Mouse (Mus musculus) left cerebral cortex, postnatal 36 days (tissue): ENCODE measurements at regions not wholly inside any gene's neighbourhood (a gene's known extent, or its start where the extent isn't known, plus 50 kb on each side); places are given as distances from the start of the nearest gene placed in this dataset.
A peak's percentile ranks its signal among the peaks of the same experiment; 100 is the strongest.

Source experiments
- DNase-seq, 2 experiments: peaks; one replicate each; pipeline ENCODE4 v3.0.0; 2021 to 2022; ENCODE audit warnings: low spot score in 2 of 2, mixed read lengths in 1 of 2
- intact Hi-C: fragments of 180-260 bp; cut with DNase I; formaldehyde crosslinking; loops from one replicate; pipeline ENCODE4 v1.15.1; 2025

DNA sequence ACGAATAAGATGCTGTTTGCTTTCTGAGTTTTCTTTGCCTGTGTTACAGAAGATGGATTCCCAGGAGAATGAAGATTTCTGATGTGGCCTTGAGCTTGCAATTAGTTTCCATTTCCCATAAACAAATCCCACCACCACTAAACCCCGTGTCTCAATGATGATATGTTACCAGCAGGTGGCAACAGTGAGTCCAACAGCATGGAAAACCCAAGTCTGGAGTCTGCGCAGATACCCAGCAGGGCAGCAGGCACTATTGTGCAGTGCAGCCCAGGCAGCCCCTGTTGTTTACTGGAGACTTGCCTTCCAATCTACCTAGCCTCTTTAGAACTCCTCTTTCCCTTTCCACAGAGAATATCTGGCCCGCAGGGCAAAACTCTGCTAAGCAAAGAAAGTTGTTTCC lies 62.7 kb downstream of the Bmp2 start:
- intact Hi-C loops, result no loop called here
- DNase-seq, result no peak

DNA sequence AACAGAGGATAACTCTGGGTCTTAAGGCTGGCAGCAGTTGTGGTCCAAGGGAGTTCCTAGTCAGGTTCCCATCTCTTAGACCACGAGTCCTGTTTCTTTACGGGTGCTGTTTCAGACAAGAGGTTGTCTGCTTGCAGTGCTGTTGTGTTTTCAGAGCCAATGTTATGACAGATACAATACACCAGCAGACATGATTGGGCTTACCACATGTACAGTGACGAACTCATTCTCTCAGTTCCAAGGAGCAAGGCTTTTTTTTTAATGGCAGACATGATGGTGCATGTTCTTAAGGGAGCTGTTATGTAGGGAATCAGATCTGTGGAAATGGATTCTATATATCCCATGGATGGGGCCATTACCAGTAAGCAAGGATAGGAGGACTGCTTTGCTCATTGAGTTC lies 63.3 kb downstream of the Bmp2 start:
- no peak for DNase-seq
- intact Hi-C loops, result no loop called here

- intact Hi-C loops, result no loop called here
- DNase-seq, result no peak
These were observed 65.4 kb downstream of the Bmp2 start for GRCm38 (mm10) chr2:133617317-133617835.

DNA sequence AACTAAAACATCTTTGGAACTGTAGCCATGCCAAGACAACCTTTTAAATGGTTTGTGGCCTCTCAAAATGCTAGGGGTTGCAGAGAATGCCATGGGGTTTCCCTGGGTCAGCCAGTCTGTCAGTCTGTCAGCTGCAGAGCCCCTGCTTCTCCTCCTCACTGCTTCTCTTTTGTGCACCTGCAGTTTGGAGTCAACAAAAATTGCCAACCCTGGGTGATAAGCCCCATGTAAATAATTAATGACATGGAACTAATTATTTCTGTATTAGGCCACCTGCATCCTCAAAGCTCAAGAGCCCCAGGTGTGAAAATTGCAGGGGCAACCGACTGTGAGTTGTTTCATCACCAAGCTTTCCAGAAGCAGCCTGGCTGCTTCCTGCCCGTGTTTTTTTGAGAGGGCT lies 70.6 kb downstream of the Bmp2 start:
- intact Hi-C loops, result no loop called here

GRCm38 (mm10) chr2:133625542-133625941 lies 73.6 kb downstream of the Bmp2 start:
- DNase-seq, result no peak
- intact Hi-C loops, result no loop called here

More for the DNA sequence above, 70.6 kb downstream of the Bmp2 start:
- DNase-seq, result no peak

DNA sequence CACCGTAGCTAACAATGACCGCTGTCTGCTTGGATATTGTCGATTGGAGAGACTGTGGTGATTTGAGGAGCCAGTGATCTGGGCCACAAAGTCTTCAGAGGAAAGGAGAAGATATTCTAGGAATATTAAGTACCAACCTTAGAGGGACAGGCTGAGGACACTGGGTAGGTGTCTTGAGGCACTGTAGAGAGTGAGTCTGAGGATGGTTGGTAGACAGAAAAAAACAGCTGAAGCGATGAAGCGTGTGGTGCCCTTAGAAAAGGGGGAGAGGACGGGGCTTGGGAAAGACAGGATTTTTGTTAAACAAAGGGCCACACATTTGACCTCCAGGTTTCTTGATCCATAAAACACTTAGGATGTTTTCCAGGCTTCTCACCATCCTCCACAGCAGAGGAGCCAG lies 76.9 kb downstream of the Bmp2 start:
- intact Hi-C loops, result no loop called here
- DNase-seq, result no peak

DNA sequence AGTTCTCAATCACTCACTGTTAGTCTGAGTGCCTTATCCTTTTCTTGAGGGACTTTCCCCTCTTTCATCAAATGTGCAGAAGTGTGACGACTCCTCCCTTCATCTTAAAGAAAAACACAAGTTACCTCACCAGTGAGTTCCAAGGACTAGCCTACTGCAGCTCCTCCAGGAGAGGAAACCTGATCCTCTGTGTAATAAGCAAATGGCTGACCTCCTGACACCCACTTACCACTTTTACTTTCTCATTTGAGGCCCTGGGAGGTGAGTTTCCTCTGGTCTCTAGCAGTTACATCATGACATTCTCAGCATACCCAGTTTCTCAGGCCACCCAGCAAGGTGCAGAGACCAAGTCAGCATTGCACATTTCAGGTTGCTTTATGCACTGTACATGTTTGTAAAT lies 83.5 kb downstream of the Bmp2 start:
- DNase-seq, result no peak
- intact Hi-C loops, result no loop called here

GRCm38 (mm10) chr2:133649874-133650481 lies 98.0 kb downstream of the Bmp2 start:
- DNase-seq, result no peak
- intact Hi-C loops, result no loop called here

GRCm38 (mm10) chr2:133666331-133667054 lies 114.5 kb downstream of the Bmp2 start:
- intact Hi-C loops, result no loop called here
- no peak for DNase-seq

GRCm38 (mm10) chr2:133667055-133667395 lies 115.1 kb downstream of the Bmp2 start:
- intact Hi-C loops, result no loop called here
- DNase-seq, result no peak

DNA sequence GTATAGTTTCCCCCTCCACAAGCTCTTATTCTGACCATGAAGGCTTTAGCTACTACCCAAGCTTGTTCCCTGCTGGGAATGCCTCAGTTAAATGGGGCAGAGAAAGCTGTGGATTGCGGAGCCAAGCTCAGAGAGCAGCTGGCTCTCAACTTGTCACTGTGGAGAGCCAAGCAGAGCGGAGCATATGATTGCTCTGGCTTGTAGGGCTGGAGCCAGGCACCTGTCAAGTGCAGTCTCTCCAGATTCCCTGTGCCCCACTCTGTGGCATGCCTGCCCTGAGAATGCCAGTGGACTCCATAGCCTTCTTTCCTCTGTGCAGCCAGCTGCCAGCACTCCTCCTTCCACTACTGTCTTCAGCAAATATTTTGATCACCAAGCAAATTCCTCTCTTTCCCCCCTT lies 117.9 kb downstream of the Bmp2 start:
- intact Hi-C loops, result no loop called here
- no peak for DNase-seq

DNA sequence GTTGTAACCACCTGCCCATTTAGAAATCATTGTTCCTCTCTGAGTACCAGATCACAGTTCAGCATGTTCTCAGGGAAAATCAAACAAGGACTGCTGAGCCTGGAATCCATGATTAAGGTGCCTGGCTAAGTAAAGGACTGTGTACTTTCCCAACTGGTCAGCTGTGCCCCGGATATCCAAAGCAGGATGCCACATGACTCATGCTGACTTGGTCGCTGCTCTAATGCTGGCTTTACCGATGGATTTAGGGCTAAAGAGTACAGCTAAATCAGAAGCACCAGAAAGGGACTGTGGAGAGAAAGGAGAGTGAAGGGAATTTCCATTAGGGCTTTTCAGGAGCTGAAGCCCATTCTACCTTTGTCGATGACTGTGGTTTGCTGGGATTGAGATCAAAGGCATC lies 119.6 kb downstream of the Bmp2 start:
- no peak for DNase-seq
- intact Hi-C loops, result no loop called here

DNA sequence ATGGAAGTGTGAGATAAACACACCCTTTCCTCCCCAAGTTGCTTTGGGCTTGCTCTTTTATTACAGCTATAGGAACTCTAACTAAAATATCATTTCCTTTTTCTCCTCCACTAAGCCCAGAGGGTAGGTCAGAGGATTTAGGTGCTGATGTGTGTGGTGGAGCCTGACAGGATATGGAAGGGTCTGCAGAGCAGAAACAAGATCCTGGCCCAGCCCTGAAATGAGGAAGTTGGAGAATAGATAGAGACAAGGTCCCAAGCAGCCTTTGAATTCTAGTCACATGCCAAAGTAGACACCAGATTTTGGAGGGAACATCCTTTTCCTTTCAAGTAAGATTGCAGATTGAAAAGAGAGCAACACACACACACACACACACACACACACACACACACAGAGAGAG lies 132.4 kb downstream of the Bmp2 start:
- DNase-seq, result no peak
- intact Hi-C loops, result no loop called here

GRCm38 (mm10) chr2:133688121-133688787 lies 136.3 kb downstream of the Bmp2 start:
- intact Hi-C loops, result no loop called here

GRCm38 (mm10) chr2:133688788-133689155 lies 136.8 kb downstream of the Bmp2 start:
- DNase-seq, result no peak
- intact Hi-C loops, result no loop called here

More at GRCm38 (mm10) chr2:133688121-133688787, 136.3 kb downstream of the Bmp2 start:
- no peak for DNase-seq

GRCm38 (mm10) chr2:133708735-133709584 lies 157.0 kb downstream of the Bmp2 start:
- intact Hi-C loops, result no loop called here

DNA sequence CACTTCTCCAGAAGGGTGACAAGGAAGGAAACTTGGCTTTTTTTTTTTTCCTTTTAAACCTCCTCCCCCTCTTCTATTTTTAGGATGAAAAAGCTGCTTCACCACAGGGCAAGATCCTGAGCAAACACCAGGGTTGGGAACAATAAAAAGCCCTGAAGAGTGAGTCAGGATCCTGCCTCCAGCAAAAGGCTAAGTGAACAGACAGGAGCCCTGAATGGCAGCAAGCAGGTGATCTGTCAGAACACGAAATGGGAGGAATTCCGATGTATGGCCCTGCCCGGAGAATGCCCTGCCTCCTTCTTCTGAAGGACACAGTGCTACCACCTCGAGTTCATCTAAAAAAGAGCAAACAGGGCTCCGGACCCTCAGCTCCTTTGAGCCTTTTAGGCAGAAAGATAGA lies 164.3 kb downstream of the Bmp2 start:
- DNase-seq, result no peak
- intact Hi-C loops, result no loop called here

More at GRCm38 (mm10) chr2:133708735-133709584, 157.0 kb downstream of the Bmp2 start:
- no peak for DNase-seq

GRCm38 (mm10) chr2:133717076-133717475 lies 165.1 kb downstream of the Bmp2 start:
- intact Hi-C loops, result no loop called here
- DNase-seq, result no peak

DNA sequence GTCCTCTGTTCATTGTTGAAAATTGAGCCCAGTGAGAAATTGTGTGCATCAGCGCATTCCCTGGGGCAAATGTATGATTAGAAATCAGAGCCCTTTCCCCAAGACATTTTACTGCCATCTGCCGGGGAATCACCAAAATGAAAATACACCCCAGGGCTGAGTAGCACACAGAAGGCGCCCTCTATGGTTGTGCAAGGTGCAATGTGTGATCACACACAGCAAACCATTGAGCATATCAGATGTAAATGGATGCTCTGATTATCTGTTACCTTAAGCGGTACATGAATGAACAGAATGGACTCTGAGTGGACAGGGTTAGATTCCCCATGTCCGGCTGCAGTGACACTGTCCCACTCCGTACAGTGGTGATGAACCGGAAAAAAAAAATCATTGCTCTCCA lies 172.4 kb downstream of the Bmp2 start:
- DNase-seq, result peak; percentile 6 to 25
- intact Hi-C loops, result loop anchor here (2.0 kb wide), 1 partner anchor 176 kb away; no protein-coding TSS in a partner anchor

- DNase-seq, result no peak
- intact Hi-C loops, result loop anchor here (2.0 kb wide), 1 partner anchor 176 kb away; no protein-coding TSS in a partner anchor
These were observed 172.8 kb downstream of the Bmp2 start for GRCm38 (mm10) chr2:133724757-133725156.
